Mouse (Mus musculus): ENCODE data around the gene Med25. TPM values are rescaled to one million over a fixed set of nuclear protein-coding genes. Genes with fewer than 3 reads are reported as not detected.
"Not testable (repeated sequence)": the region's sequence is repeated elsewhere in the genome, so short reads cannot be mapped to it uniquely, and the experiment has no call there.

Gene Med25
- total and polyA plus RNA-seq, 3 experiments: 70.0 to 121 (median 85.8) TPM

- no peak for DNase-seq
- Histone ChIP-seq H3K4me3 (no peak overlapping the region), H3K27ac (no peak overlapping the region), H3K9ac (ENCODE audit: low read depth, low read length) (no peak overlapping the region), H3K79me2 (replicated peaks; ENCODE audit: control insufficient read depth, insufficient read depth, low read length) (peaks cover 1% of the 10 kb centered on the region; the same call in 1 of the 2 replicates), H3K27me3 (ENCODE audit: control insufficient read depth, insufficient read depth, low read length) (no peaks in the 10 kb centered on the region), H3K4me1 (ENCODE audit: control insufficient read depth, insufficient read depth, low read length) (peaks cover 8% of the 10 kb centered on the region; the same call in 1 of the 2 replicates), H3K36me3 (ENCODE audit: control insufficient read depth, insufficient read depth, low read length) (no peaks in the 10 kb centered on the region)
- intact Hi-C loops (cut with DNase I): no loop called here
- 85% methylated on average over 3 of the region's 3 CpGs for WGBS
- no peak for TF ChIP-seq POLR2A (IDR thresholded peaks at IDR 0.05; ENCODE audit: insufficient read depth, low read depth, low read length)
- TF ChIP-seq CTCF (IDR thresholded peaks at IDR 0.05): no peak
- no peak for TF ChIP-seq EP300 (IDR thresholded peaks at IDR 0.05; ENCODE audit: insufficient read depth, low read depth, low read length)
These were observed 9.5 kb downstream of the Med25 start for GRCm38 (mm10) chr7:44883036-44883435.

- no peaks in the 10 kb centered on the region for H3K27me3 ChIP-seq (ENCODE audit: control insufficient read depth, insufficient read depth, low read length)
- intact Hi-C loops (cut with DNase I): no loop called here
- H3K36me3 ChIP-seq (ENCODE audit: control insufficient read depth, insufficient read depth, low read length): no peaks in the 10 kb centered on the region
- no peak overlapping the region for H3K4me3 ChIP-seq
- H3K4me1 ChIP-seq (ENCODE audit: control insufficient read depth, insufficient read depth, low read length): peaks cover 6% of the 10 kb centered on the region
- H3K9ac ChIP-seq (ENCODE audit: low read depth, low read length): no peak overlapping the region
- DNase-seq: peak in 1 of 2 experiments; percentile 71
- peak overlapping the region; percentile 68 for H3K27ac ChIP-seq
- H3K79me2 ChIP-seq (replicated peaks; ENCODE audit: control insufficient read depth, insufficient read depth, low read length): no peaks in the 10 kb centered on the region
- whole genome bisulfite sequencing: 66% methylated on average over 14 of the region's 14 CpGs
- TF ChIP-seq CTCF (IDR thresholded peaks at IDR 0.05): peak; percentile 24; the same call in 1 of the 2 replicates
- peak; percentile 53 for TF ChIP-seq POLR2A (IDR thresholded peaks at IDR 0.05; ENCODE audit: insufficient read depth, low read depth, low read length)
- TF ChIP-seq EP300 (IDR thresholded peaks at IDR 0.05; ENCODE audit: insufficient read depth, low read depth, low read length): peak; percentile 90
These were observed 14.7 kb downstream of the Med25 start for GRCm38 (mm10) chr7:44877833-44878232.

GRCm38 (mm10) chr7:44871774-44872173 is 20.7 kb downstream of the Med25 start:
- not testable (repeated sequence) for H3K9ac ChIP-seq (ENCODE audit: low read depth, low read length); H3K36me3 ChIP-seq (ENCODE audit: control insufficient read depth, insufficient read depth, low read length); H3K4me3 ChIP-seq; H3K27ac ChIP-seq; DNase-seq; H3K27me3 ChIP-seq (ENCODE audit: control insufficient read depth, insufficient read depth, low read length); H3K79me2 ChIP-seq (replicated peaks; ENCODE audit: control insufficient read depth, insufficient read depth, low read length)
- H3K4me1 ChIP-seq (ENCODE audit: control insufficient read depth, insufficient read depth, low read length): peaks cover 12% of the 10 kb centered on the region
- intact Hi-C loops (cut with DNase I): loop anchor here (2.0 kb wide), 1 partner anchor 19 kb away; no protein-coding TSS in a partner anchor
- WGBS: 87% methylated on average over 2 of the region's 2 CpGs
- TF ChIP-seq CTCF (IDR thresholded peaks at IDR 0.05): peak; percentile 49

- DNase-seq: no peak
- Histone ChIP-seq H3K4me1 (ENCODE audit: control insufficient read depth, insufficient read depth, low read length) (peaks cover 18% of the 10 kb centered on the region), H3K27me3 (ENCODE audit: control insufficient read depth, insufficient read depth, low read length) (no peaks in the 10 kb centered on the region), H3K9ac (ENCODE audit: low read depth, low read length) (no peak overlapping the region), H3K27ac (no peak overlapping the region), H3K4me3 (no peak overlapping the region), H3K36me3 (ENCODE audit: control insufficient read depth, insufficient read depth, low read length) (no peaks in the 10 kb centered on the region; the same call in 1 of the 2 replicates), H3K79me2 (replicated peaks; ENCODE audit: control insufficient read depth, insufficient read depth, low read length) (no peaks in the 10 kb centered on the region)
- TF ChIP-seq POLR2A (IDR thresholded peaks at IDR 0.05; ENCODE audit: insufficient read depth, low read depth, low read length) (no peak), EP300 (IDR thresholded peaks at IDR 0.05; ENCODE audit: insufficient read depth, low read depth, low read length) (no peak)
- WGBS: 54% methylated on average over 1 of the region's 1 CpGs
- intact Hi-C loops (cut with DNase I): loop anchor here (2.0 kb wide), 1 partner anchor 20 kb away; no protein-coding TSS in a partner anchor
These were observed 21.3 kb downstream of the Med25 start for GRCm38 (mm10) chr7:44871181-44871580.

- no peak for DNase-seq
- Histone ChIP-seq H3K27ac (peak overlapping the region; percentile 94), H3K27me3 (ENCODE audit: control insufficient read depth, insufficient read depth, low read length) (no peaks in the 10 kb centered on the region), H3K4me1 (ENCODE audit: control insufficient read depth, insufficient read depth, low read length) (peaks cover 23% of the 10 kb centered on the region), H3K36me3 (ENCODE audit: control insufficient read depth, insufficient read depth, low read length) (no peaks in the 10 kb centered on the region; the same call in 1 of the 2 replicates), H3K9ac (ENCODE audit: low read depth, low read length) (no peak overlapping the region), H3K4me3 (peak overlapping the region; percentile 72; the same call in 1 of the 2 replicates), H3K79me2 (replicated peaks; ENCODE audit: control insufficient read depth, insufficient read depth, low read length) (no peaks in the 10 kb centered on the region)
- 88% methylated on average over 6 of the region's 6 CpGs for WGBS
- TF ChIP-seq POLR2A (IDR thresholded peaks at IDR 0.05; ENCODE audit: insufficient read depth, low read depth, low read length) (no peak), EP300 (IDR thresholded peaks at IDR 0.05; ENCODE audit: insufficient read depth, low read depth, low read length) (no peak), CTCF (IDR thresholded peaks at IDR 0.05) (no peak)
- intact Hi-C loops (cut with DNase I): loop anchor here (2.0 kb wide), 1 partner anchor 20 kb away; no protein-coding TSS in a partner anchor
These were observed 21.9 kb downstream of the Med25 start for GRCm38 (mm10) chr7:44870614-44871013.

DNA sequence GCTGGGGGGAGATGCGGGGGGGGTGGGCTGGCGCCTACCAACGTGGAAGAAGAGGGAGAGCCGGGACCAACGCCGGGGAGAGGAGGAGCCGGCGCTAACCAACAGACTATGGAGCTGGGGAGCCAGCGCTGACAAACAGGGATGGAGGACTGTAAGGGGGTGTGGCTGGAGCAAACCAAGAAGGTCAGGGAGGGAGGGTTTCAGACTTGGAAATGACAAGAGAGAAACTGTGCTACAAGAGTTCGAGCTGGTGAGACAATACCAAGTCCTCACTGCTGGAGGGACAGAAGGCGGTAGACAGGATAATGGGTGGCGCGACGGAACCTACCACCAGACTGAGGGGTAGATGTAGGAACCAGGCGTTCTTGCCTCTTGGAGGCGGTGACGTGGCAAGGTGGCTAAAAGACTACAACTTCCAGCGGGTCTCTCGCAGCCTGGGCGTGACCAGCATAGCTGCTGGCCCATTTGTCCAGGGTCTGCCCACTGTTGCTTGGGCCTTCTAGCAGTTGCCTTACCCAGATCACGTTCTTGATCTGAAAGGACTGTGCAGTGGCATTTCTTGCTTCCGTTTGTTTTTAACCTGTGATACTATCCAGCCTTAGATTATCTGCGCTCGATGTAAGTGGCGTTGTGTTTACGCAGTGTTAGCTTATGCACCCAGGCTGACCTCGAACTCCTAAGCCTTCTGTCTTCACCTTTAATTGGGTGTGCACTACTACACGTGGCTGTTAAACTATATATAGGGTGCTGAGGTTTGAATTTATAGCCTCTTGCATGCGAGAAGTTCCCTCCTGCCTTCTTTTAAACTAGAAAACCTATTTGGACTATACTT is 22.6 kb downstream of the Med25 start, which contains the start of gene Ptov1:
TSS of gene Ptov1 (minus strand) at position 92 of the 832 bp plus-strand sequence.
- H3K27me3 ChIP-seq (ENCODE audit: control insufficient read depth, insufficient read depth, low read length): no peaks in the 10 kb centered on the region
- peak within 1 kb of the TSS; percentile 95 for H3K9ac ChIP-seq (ENCODE audit: low read depth, low read length)
- H3K36me3 ChIP-seq (ENCODE audit: control insufficient read depth, insufficient read depth, low read length): no peaks in the 10 kb centered on the region; the same call in 1 of the 2 replicates
- peak within 1 kb of the TSS; percentile 94 for H3K27ac ChIP-seq
- WGBS: 4% methylated on average over 29 of the region's 29 CpGs
- peak; percentile 17 for TF ChIP-seq CTCF (IDR thresholded peaks at IDR 0.05)
- TF ChIP-seq EP300 (IDR thresholded peaks at IDR 0.05; ENCODE audit: insufficient read depth, low read depth, low read length): peak; percentile 93
- TF ChIP-seq POLR2A (IDR thresholded peaks at IDR 0.05; ENCODE audit: insufficient read depth, low read depth, low read length): peak; percentile 89
- intact Hi-C loops (cut with DNase I): loop anchor here (2.0 kb wide), 2 partner anchors 15 to 21 kb away; no protein-coding TSS in a partner anchor
- H3K4me3 ChIP-seq: peak within 1 kb of the TSS; percentile 72
- peaks cover 28% of the 10 kb centered on the region for H3K4me1 ChIP-seq (ENCODE audit: control insufficient read depth, insufficient read depth, low read length)
- DNase-seq: peak; percentile 88 to 94
- H3K79me2 ChIP-seq (replicated peaks; ENCODE audit: control insufficient read depth, insufficient read depth, low read length): no peaks in the 10 kb centered on the region; the same call in 1 of the 2 replicates

Data from heart, adult 2 months (tissue).